Mouse (Mus musculus) hindbrain, embryonic 10.5 days (tissue): ENCODE results near the gene Chd9. TPM values are rescaled to one million over a fixed set of nuclear protein-coding genes. Genes with fewer than 3 reads are reported as not detected.
A peak's percentile ranks its signal among the peaks of the same experiment; 100 is the strongest.

Experiments used
- DNase-seq: peaks from one replicate; pipeline ENCODE4 v3.0.0-alpha.2; 2017; ENCODE audit warnings: low spot score
- H3K27ac ChIP-seq: fragments of 300-500 bp; sonication (generic); 2 replicates; pipeline ENCODE4 v1.5.1; 2016; ENCODE audit warnings: mild to moderate bottlenecking, moderate library complexity
- H3K27me3 ChIP-seq: fragments of 300-500 bp; sonication (generic); 2 replicates; pipeline ENCODE4 v1.6.1; 2016; ENCODE audit warnings: mild to moderate bottlenecking; ENCODE audit not compliant: poor library complexity, insufficient read depth, severe bottlenecking
- H3K36me3 ChIP-seq: fragments of 300-500 bp; sonication (generic); 2 replicates; pipeline ENCODE4 v1.6.1; 2016; ENCODE audit warnings: mild to moderate bottlenecking, moderate library complexity
- H3K4me1 ChIP-seq: fragments of 300-500 bp; sonication (generic); replicated peaks from 2 replicates; pipeline ENCODE4 v1.6.1; 2016; ENCODE audit warnings: mild to moderate bottlenecking
- H3K4me3 ChIP-seq: fragments of 300-500 bp; sonication (generic); 2 replicates; pipeline ENCODE4 v1.5.1; 2016; ENCODE audit warnings: mild to moderate bottlenecking, moderate library complexity
- H3K9me3 ChIP-seq: fragments of 300-500 bp; sonication (generic); 2 replicates; pipeline ENCODE4 v1.6.1; 2016; ENCODE audit warnings: mild to moderate bottlenecking, moderate library complexity
- WGBS: fragments of 180-500 bp; shearing (Covaris S2); methylation state at CpG from one replicate; pipeline ENCODE4 v1.1.7; 2016; 5-methylcytosine and 5-hydroxymethylcytosine counted together
- polyA plus RNA-seq: library from polyadenylated mRNA; unstranded; fragments of >200 nt; fragmentation: Nextera tagmentation; extraction: Ambion mirVana; gene quantifications from 2 replicates; pipeline ENCODE4 v1.2.1, GENCODE M21; 2016

Chd9 gene
- polyA plus RNA-seq, 1 experiment from 2014 or later: 40.2 TPM

DNA sequence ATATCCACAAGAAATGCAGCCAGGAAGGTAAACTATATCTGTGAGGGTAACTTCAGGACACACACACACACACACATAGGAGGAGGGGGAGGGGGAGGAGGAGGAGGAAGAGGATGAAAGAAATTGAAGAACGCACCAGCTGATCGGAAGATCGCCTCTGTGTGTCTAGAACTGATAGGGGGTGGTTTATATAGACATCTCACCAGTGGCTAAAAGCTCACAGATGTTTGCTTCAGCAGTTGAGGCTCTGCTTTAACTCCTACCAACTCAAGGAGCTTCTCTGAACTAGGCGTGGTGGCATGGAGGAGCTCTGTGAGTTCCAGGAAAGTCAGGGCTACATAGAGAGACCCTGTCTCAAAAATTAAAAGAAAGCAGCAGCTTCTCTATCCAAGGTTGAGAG lies 115.6 kb downstream of the Chd9 start:
- Histone ChIP-seq H3K4me1 (no peaks in the 10 kb centered on the region), H3K27me3 (no peaks in the 10 kb centered on the region), H3K4me3 (no peak overlapping the region), H3K9me3 (no peaks in the 10 kb centered on the region), H3K27ac (no peak overlapping the region), H3K36me3 (no peaks in the 10 kb centered on the region)
- WGBS: 77% methylated on average over 4 of the region's 4 CpGs
- DNase-seq: no peak

DNA sequence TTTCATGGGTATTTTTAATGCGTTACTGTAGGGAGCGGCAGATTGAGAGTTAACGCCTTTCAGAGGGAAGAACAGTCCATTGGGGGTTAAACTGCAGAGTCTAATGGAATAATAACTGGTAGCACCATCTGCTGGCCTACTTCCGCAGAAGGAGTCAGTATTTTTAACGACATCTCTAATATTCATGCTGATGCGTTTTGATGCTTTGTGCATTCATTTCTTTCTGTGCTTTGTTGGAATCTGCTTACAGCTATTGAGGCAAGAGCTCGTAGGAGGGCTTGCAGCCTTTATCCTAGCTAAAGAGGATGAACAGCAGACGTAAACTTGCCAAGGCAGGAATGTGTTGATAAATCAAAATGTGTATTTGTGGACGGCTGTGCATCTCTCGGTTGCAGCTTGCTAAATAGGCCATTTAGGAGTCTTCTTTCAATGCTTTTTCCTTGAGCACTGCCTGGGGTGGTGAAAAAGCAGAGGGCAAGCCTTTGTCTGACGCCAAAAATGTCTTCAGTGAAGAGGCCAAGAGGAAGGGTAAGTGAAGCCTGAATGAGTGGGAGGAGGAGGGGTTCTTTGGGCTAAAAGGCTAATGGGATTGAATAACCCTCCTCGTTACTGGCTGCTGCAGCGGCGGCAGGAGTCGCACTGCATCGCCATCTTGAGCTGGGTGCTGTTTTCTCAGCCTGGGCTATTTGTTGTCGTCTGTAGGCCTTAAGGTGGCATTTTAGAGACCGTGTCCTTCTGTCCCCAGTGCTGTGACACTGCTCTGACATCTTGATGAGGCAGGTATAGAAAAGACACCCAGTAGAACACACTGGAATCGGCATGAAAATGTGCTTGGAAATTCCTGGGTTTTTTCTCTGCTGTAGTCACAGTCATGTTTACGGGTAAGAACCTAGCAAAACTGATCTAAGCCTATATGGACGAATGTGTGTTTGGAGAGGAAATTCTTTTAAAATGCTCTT lies 126.9 kb downstream of the Chd9 start:
- H3K4me1 ChIP-seq: peaks cover 46% of the 10 kb centered on the region
- no peaks in the 10 kb centered on the region for H3K27me3 ChIP-seq
- DNase-seq: peak; percentile 90
- WGBS: 2% methylated on average over 21 of the region's 21 CpGs
- H3K4me3 ChIP-seq: peak overlapping the region; percentile 60
- no peaks in the 10 kb centered on the region for H3K9me3 ChIP-seq
- H3K36me3 ChIP-seq: peaks cover 10% of the 10 kb centered on the region; the same call in 1 of the 2 replicates
- peak overlapping the region; percentile 98 for H3K27ac ChIP-seq

DNA sequence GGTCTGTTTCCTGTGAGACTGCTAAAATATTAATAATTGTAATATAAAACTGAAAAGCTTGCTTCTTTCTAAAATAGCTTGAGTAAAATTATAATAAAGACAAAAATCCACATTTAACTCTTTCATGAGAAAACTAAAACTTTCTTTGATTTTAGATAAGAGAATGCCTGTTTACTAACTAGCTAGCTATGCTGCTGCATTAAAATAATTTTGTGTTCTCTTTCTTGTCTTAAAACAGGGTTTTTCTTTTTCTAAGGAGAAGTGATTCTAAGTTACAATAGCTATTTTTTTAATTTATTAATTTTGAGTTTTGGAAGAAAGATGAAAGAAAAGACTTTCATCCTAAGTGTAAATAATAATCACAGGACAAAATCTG lies 127.6 kb downstream of the Chd9 start:
- no peaks in the 10 kb centered on the region for H3K9me3 ChIP-seq
- peaks cover 52% of the 10 kb centered on the region for H3K4me1 ChIP-seq
- H3K36me3 ChIP-seq: peaks cover 15% of the 10 kb centered on the region; the same call in 1 of the 2 replicates
- no peaks in the 10 kb centered on the region for H3K27me3 ChIP-seq
- peak overlapping the region; percentile 98 for H3K27ac ChIP-seq
- DNase-seq: no peak
- peak overlapping the region; percentile 60 for H3K4me3 ChIP-seq

GRCm38 (mm10) chr8:90956390-90956789 lies 128.2 kb downstream of the Chd9 start:
- Histone ChIP-seq H3K27me3 (no peaks in the 10 kb centered on the region), H3K4me1 (peaks cover 54% of the 10 kb centered on the region), H3K36me3 (peaks cover 15% of the 10 kb centered on the region; the same call in 1 of the 2 replicates), H3K4me3 (peak overlapping the region; percentile 60), H3K9me3 (no peaks in the 10 kb centered on the region), H3K27ac (peak overlapping the region; percentile 98)
- no peak for DNase-seq
- 67% methylated on average over 9 of the region's 9 CpGs for WGBS

GRCm38 (mm10) chr8:90957711-90958110 lies 129.6 kb downstream of the Chd9 start:
- Histone ChIP-seq H3K9me3 (no peaks in the 10 kb centered on the region), H3K4me3 (peak overlapping the region; percentile 60), H3K27ac (no peak overlapping the region), H3K36me3 (peaks cover 15% of the 10 kb centered on the region; the same call in 1 of the 2 replicates), H3K27me3 (no peaks in the 10 kb centered on the region), H3K4me1 (peaks cover 54% of the 10 kb centered on the region)
- no peak for DNase-seq

DNA sequence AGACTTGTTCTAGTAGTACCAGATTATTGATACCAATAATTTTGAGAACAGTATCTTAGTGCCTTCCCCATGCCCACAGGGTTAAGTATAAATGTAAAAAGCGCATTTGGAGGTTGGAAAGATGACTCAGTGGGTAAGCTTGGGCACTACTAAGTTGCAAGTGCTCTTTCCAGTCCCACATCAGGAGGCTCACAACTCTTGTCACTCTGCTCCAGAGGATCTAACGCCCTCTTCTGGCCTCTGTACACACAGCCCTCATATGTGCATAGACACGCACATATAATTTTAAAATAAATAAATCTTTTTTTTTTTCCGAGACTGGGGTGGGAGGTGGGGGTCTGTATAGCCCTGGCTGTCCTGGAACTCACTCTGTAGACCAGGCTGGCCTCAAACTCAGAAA lies 131.6 kb downstream of the Chd9 start:
- H3K36me3 ChIP-seq: peaks cover 23% of the 10 kb centered on the region
- H3K27ac ChIP-seq: no peak overlapping the region
- H3K4me3 ChIP-seq: no peak overlapping the region
- no peak for DNase-seq
- H3K27me3 ChIP-seq: no peaks in the 10 kb centered on the region
- H3K4me1 ChIP-seq: peaks cover 44% of the 10 kb centered on the region
- WGBS: 90% methylated on average over 4 of the region's 4 CpGs
- H3K9me3 ChIP-seq: no peaks in the 10 kb centered on the region

- H3K36me3 ChIP-seq: peaks cover 29% of the 10 kb centered on the region
- 87% methylated on average over 4 of the region's 4 CpGs for WGBS
- DNase-seq: no peak
- H3K9me3 ChIP-seq: no peaks in the 10 kb centered on the region
- H3K4me3 ChIP-seq: no peak overlapping the region
- peaks cover 37% of the 10 kb centered on the region for H3K4me1 ChIP-seq
- no peak overlapping the region for H3K27ac ChIP-seq
- no peaks in the 10 kb centered on the region for H3K27me3 ChIP-seq
These were observed 133.5 kb downstream of the Chd9 start for GRCm38 (mm10) chr8:90961603-90962002.

DNA sequence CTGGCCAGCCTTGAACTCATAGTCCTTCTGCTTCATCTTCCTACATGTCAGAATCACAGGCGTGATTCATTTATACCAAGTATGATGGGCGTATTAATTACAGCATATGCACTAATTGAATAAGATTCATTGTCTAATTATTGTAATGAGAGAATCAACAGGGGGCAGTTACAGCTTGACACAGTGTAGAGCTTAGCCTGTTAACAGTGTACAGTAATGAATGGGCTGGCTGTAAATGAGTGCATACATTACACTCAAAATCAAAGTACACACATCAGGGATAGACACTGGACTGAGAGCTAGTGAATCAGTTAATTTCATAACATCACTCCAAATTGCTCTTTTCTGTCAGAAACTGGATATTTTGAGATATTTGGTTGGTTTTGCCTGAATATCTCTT lies 135.9 kb downstream of the Chd9 start:
- no peak overlapping the region for H3K4me3 ChIP-seq
- 94% methylated on average over 2 of the region's 2 CpGs for WGBS
- no peaks in the 10 kb centered on the region for H3K27me3 ChIP-seq
- no peaks in the 10 kb centered on the region for H3K9me3 ChIP-seq
- no peak overlapping the region for H3K27ac ChIP-seq
- peaks cover 12% of the 10 kb centered on the region for H3K4me1 ChIP-seq
- peaks cover 42% of the 10 kb centered on the region for H3K36me3 ChIP-seq
- no peak for DNase-seq

DNA sequence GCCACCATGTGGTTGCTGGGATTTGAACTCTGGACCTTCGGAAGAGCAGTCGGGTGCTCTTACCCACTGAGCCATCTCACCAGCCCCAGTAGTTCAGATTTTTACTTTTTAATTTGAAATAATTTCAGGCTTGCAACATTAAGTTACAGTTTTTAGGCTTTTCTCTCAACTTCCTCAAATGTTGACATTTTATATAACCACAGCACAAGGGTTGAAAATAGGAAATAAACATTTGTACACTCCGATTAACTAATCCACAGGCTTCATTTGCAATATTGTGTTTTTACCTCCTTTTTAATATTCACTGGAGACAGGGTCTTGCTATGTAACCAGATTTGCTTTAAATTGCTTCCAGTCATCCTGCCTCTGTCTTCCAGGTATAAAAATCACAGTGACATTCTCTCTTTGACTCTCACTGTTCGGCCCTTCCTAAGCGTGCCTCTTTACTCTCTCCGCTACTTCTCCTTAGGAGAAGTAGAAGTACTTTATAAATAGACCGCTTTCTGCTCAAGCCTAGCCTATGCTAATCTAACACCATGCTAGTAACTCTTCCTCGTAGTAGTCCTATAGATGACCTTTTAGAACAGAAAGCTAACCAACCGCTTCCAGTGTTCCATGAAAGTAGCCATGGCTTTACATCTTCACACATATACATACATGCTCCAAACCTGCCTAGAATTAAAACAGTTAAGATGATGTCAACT lies 137.5 kb downstream of the Chd9 start:
- peaks cover 3% of the 10 kb centered on the region for H3K4me1 ChIP-seq
- no peak for DNase-seq
- peaks cover 30% of the 10 kb centered on the region for H3K36me3 ChIP-seq
- H3K27me3 ChIP-seq: no peaks in the 10 kb centered on the region
- no peak overlapping the region for H3K27ac ChIP-seq
- H3K9me3 ChIP-seq: no peaks in the 10 kb centered on the region
- WGBS: 95% methylated on average over 9 of the region's 9 CpGs
- H3K4me3 ChIP-seq: no peak overlapping the region

DNA sequence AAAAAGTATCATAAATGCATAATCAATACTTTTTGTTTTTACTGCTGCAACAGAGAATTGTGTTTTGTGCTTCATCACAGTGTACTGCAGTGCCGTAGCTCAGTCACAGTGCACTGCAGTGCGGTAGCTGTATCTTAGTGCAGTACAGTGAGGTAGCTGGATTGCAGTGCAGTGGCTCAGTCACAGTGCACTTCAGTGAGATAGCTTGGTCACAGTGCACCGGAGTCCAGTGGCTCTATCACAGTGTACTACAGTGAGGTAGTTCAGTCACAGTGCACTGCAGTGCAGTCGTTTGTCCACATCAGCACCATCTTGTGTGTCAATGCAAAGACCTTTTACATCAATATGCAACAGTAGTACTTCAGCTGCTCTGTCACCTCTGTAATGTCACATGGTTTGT lies 140.2 kb downstream of the Chd9 start:
- Histone ChIP-seq H3K4me3 (no peak overlapping the region), H3K27me3 (no peaks in the 10 kb centered on the region), H3K27ac (no peak overlapping the region), H3K36me3 (peaks cover 34% of the 10 kb centered on the region), H3K9me3 (no peaks in the 10 kb centered on the region), H3K4me1 (no peaks in the 10 kb centered on the region)
- 96% methylated on average over 4 of the region's 4 CpGs for WGBS
- no peak for DNase-seq

DNA sequence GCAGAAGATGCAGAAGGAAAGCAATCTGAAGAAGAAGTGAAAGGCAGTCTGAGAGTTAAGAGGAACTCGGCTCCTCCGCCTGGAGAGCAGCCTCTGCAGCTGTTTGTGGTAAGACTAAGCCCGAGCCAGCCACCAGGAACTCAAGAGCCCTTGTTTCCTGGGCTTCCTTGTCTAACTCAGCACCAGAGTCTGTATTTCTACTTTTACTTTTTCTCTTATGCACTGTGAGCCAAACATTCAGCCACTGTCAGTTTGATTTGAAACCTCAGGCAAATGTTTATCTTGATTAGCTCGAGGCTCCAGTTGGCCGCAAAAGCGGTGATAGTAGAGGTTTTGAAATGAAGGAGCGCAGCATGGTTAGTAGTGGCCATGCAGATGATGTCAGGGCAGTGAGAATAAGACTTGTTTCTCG lies 148.8 kb downstream of the Chd9 start:
- peaks cover 85% of the 10 kb centered on the region for H3K36me3 ChIP-seq

GRCm38 (mm10) chr8:90978720-90979119 lies 150.6 kb downstream of the Chd9 start:
- peaks cover 93% of the 10 kb centered on the region for H3K36me3 ChIP-seq
- no peak overlapping the region for H3K4me3 ChIP-seq
- H3K9me3 ChIP-seq: no peaks in the 10 kb centered on the region
- WGBS: 94% methylated on average over 3 of the region's 3 CpGs
- no peaks in the 10 kb centered on the region for H3K4me1 ChIP-seq
- DNase-seq: no peak
- no peak overlapping the region for H3K27ac ChIP-seq
- no peaks in the 10 kb centered on the region for H3K27me3 ChIP-seq

More for the DNA sequence above, 148.8 kb downstream of the Chd9 start:
- H3K4me1 ChIP-seq: no peaks in the 10 kb centered on the region
- H3K27me3 ChIP-seq: no peaks in the 10 kb centered on the region
- H3K9me3 ChIP-seq: no peaks in the 10 kb centered on the region
- 93% methylated on average over 8 of the region's 8 CpGs for WGBS
- H3K4me3 ChIP-seq: no peak overlapping the region
- no peak overlapping the region for H3K27ac ChIP-seq
- DNase-seq: no peak

DNA sequence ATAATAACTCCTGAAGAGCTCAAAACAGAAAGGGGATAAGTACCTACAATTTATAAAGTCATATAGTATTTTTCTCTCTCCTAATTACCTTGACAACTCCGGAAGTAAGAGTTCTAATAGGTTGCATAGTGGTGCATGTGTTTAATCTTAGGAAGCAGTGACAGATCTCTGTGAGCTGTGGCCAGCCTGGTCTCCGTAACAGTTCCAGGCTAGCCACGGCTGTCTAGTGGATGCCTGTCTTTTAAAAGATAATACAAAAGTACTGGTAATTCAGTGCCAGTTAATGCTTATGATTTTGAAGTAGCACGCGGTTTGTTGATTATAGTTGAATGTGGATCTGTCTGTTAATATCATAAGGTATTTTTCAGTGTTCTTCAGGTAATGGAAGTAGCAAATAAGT lies 151.1 kb downstream of the Chd9 start:
- no peak overlapping the region for H3K4me3 ChIP-seq
- H3K9me3 ChIP-seq: no peaks in the 10 kb centered on the region
- H3K4me1 ChIP-seq: no peaks in the 10 kb centered on the region
- no peak for DNase-seq
- 95% methylated on average over 5 of the region's 5 CpGs for WGBS
- no peaks in the 10 kb centered on the region for H3K27me3 ChIP-seq
- peaks cover 93% of the 10 kb centered on the region for H3K36me3 ChIP-seq
- no peak overlapping the region for H3K27ac ChIP-seq
